Mouse (Mus musculus): ENCODE results near the gene Hoxc12.

The Hoxc12 gene

GRCm38 (mm10) chr15:102965003-102965891 lies 28.7 kb downstream of the Hoxc12 start:
- DNase-seq (ENCODE audit: low read depth): no peak

DNA sequence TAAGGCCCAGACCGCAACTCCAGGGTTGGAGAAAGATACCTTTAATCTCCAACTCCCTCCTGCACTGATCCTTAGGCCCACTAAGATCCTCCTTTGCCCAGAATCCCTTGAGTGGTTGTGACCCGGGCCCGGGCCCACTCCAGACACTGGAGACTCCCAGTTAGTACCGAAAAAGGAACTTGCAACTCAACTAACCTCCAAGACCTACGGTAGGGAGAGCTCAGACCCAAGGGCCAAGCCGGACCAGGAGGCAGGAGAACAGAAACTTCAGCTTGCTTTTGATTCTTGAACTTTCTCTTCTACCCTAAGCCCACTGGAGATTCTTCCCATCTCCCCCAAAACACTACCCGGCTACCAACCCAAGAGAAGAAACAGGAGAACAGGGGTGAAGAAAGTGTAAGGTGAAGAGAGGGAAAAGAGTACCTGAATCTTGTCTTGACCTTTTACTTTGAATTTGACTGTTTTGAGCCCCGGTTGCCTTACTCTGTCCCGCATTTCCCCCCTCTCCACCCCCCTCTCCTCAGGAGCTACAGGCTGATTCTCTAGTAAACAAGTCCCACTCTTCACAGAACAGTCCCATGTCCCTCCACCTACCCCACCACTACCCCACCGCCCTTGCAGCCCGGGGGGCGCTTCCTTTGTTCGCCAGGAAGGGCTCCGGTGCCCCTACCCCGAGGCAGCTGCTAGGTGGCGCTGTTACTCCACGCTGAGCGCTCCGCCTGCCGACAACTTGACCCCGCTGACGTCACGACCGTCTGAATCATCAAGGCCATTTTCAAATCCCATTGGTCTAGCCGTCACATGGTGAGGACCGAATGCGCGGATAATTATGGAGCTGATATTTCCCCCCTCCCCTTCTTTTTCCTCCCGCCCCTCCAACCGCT lies 29.6 kb downstream of the Hoxc12 start:
- DNase-seq (ENCODE audit: low read depth): peak; percentile 94

- DNase-seq (ENCODE audit: low read depth): no peak
Observed at GRCm38 (mm10) chr15:102966776-102967311, 30.3 kb downstream of the Hoxc12 start, which contains the start of gene Hoxc10. Gene Hoxc10, plus strand, starts transcription at chr15:102966796.

GRCm38 (mm10) chr15:102967312-102967510 lies 30.7 kb downstream of the Hoxc12 start, which contains the start of gene Hoxc5:
Gene Hoxc5, plus strand, starts transcription at chr15:102967443.
- no peak for DNase-seq (ENCODE audit: low read depth)

DNA sequence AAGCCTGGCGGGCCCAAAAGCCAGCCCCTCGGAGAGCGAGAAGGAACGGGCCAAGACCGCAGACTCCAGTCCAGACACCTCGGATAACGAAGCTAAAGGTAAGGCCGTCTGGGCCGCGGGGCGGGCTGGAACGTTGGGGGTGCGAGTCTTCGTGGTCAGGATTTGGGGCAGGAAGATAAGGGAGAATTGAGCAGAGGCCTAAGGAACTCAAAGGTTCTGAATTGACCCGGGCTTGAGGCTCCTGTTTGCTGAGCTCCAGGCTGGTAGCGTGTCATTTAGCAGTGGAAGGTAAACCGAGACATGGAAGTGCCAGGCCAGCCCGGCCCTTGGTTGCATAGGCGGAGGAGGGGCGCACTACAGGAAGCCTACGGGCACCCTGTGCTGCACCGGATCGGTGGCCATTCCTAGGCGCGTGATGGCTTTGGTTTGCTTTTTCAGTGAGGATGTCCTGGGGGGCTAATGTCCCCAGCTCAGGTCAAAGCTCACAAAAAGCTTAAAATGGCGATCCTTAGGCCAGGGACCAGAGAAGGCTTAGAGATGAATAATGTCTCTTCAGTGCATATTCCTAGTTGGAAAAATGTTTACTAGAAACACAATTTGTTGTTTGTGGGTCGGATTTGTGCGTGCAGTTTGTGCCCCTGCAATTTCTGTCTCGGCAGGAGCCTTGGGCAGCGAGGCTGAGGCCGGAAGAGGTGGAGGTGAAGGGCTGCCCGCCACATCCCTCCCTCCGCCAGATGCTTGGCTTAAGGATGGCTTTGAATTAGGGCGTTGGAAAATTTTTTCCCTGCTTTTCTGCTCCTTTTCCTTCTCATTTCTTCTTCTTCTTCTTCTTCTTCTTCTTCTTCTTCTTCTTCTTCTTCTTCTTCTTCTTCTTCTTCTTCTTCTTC lies 31.2 kb downstream of the Hoxc12 start:
- DNase-seq (ENCODE audit: low read depth): no peak

DNA sequence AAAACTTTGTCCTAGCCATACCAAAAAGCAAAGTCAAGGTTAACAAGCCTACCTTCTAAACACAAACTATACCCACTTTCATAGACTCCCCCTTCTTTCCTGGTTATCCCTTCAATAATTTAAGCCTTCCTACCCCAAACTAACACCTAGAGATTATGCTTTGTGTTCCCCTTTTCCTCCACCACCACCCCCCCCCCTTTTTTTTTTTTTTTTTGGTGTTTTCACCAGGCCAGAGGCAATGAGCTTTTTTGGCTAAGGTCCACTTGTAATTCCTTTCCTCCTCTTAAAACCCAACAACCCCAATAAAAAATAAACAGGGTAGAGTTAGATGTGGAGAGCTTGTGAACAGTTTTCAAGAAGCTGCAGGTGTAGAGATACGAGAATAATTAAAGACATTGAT lies 32.7 kb downstream of the Hoxc12 start:
- DNase-seq (ENCODE audit: low read depth): no peak

DNA sequence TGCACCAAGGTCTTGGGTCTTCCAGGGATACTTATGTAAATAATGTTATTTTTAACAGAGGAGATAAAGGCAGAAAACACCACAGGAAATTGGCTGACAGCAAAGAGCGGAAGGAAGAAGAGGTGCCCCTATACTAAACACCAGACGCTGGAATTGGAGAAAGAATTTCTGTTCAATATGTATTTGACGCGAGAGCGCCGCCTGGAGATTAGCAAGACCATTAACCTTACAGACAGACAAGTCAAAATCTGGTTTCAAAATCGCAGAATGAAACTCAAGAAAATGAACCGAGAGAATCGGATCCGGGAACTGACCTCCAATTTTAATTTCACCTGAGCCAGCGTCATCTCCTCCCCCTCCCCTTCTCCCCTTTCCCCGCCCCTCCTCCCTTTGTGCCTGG lies 34.2 kb downstream of the Hoxc12 start:
- DNase-seq (ENCODE audit: low read depth): peak; percentile 59

DNA sequence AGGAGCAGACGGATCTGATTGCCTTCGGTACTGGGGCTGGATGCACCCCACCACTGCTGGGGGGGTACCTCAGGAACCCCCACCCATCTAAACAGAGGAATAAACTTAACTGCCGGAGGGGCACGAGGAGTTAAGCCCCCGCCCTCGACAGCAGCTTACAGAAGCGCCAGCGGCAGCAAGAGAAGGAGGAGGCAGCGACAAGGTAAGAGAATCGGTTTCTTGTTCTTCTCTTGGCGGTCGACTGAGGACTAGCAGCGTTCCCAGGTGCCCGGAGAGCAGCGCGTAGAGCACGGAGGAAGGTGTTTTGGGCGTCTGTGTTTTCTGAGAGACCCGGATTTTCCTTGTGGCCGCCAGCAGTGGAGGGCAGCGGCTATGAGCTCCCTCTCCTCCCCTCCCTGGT lies 35.7 kb downstream of the Hoxc12 start:
- no peak for DNase-seq (ENCODE audit: low read depth)

DNA sequence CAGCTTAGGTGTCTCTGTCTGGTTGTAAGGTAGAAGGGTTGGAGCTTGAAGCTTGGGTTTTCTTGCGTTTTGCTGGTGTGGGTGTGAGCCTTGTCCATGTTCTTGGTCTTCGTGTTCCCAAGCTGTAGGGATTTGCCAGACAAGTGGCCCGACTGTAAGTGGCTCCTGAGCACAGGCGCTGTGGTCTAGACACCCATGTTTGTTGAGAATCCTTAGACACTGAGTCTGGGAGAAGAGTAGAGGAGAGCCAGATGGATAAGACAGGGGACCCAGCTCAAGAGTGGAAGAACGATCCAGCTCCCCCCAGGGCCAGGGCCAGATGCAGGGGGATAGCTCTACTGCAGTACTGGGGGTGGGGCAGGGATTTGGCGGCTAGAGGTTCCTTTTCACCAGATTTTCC lies 36.2 kb downstream of the Hoxc12 start:
- no peak for DNase-seq (ENCODE audit: low read depth)

DNA sequence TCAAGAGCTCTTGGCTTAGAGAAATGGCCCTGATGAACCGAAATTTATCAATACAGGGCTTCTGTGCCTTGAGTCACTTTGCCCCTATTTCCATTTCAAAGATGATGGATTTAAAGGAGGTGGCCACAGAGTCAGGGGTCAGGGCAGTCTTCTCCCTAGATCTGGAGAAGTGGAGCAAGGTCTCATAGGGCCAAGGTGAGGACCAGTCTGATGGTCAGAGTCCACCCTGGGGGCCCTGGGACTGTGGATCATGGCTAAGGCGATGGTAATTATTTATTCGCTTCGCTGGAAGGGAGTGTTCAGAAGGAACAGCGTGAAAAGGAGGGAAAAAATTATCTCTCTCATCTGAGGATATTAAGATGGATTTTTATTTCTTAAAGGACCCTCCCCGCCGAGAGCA lies 38.5 kb downstream of the Hoxc12 start:
- DNase-seq (ENCODE audit: low read depth): no peak

GRCm38 (mm10) chr15:102975688-102976111 lies 39.1 kb downstream of the Hoxc12 start:
- peak; percentile 71 for DNase-seq (ENCODE audit: low read depth)

DNA sequence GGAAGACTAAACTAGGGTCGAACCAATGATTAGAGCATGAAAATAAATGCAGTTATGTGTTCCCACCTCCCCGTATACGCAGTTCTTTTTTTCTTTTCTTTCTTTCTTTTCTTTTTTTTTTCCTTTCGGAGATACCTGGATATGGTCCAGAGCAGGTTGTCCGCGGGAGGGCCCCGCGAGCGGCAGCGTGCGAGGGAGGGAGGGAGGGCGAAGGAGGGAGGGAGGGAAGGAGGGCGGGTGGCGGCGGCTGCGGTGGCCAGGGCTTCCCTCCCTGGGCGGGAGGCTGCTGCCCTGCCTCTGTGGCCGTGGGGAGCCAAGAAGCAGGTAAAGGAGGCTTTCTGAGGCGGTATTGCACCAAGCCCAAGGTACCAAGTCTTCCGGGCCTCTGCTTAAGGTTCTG lies 39.6 kb downstream of the Hoxc12 start, which contains the start of gene Hoxc9:
Gene Hoxc9 (plus strand): TSS at position 269 of the 400 bp plus-strand sequence.
- peak; percentile 17 for DNase-seq (ENCODE audit: low read depth)

DNA sequence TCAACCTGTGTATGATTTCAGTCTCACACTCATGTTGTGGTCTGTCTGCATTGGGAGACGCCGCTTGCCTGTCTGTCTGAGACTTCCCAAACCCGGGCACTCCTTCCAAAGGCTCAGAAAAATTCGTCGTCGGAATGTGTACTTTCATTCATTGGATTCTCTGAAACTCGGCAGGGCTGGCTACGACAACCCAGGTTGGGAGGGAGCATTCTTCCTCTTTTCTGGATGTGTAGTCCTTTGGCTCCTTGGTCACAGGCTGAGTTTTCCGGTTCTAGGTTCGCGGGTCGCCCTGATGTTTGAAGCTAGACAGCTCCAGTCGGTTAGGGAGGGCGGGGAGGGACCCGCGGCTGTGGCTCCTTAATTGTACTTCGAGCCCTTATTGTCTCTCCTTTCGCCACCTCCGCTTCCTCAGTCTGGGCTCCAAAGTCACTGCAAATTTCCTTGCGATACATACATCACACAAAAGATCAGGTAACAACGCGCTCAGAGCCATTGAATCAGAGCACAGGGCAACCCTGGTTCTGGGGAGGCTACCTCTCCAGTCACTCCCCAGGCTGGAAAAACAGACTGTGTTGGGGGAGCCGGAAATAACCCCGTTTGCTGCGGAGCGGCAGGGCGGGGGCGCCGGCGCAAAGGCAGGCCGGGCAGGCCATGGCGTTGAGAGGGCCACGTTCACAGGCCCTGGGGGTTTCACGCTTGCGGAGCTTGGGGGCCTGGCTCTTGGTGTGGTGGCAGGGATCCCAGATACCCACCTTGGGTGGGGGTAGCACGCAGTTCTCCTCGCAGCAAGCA lies 40.3 kb downstream of the Hoxc12 start:
- no peak for DNase-seq (ENCODE audit: low read depth)

- no peak for DNase-seq (ENCODE audit: low read depth)
Observed at GRCm38 (mm10) chr15:102977423-102977974, 40.9 kb downstream of the Hoxc12 start.

GRCm38 (mm10) chr15:102978615-102979515 lies 42.3 kb downstream of the Hoxc12 start:
- DNase-seq (ENCODE audit: low read depth): no peak

GRCm38 (mm10) chr15:102979936-102980335 lies 43.4 kb downstream of the Hoxc12 start:
- DNase-seq (ENCODE audit: low read depth): no peak

- DNase-seq (ENCODE audit: low read depth): no peak
Observed at GRCm38 (mm10) chr15:102980352-102980751, 43.8 kb downstream of the Hoxc12 start.

DNA sequence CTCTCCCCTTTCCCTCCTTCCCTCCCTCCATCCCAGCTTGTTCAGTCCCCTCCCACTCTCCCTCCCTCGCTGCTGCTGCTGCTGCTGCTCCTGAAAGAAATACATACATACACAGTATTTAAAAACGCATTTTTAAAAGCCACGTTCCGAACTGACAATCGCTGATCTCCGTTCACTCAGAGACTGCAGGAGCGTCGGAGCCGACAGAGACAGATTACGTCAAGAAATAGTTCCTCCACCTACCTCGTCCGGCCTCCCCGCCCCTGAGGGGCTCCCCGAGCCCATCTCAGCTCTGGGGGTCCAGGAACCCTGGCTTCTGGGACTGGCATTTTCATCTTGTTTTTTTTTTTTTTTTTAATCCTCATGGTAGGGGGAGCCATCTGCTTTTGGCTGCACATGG lies 44.4 kb downstream of the Hoxc12 start:
- no peak for DNase-seq (ENCODE audit: low read depth)

Data from 416B (cell line).